Comparison of ENCODE assay signal across 14 mouse cellular contexts in genomic region chr15:93226930-93227763, GRCm38 (mm10). TPM values are rescaled to one million over a fixed set of nuclear protein-coding genes. Genes with fewer than 3 reads are reported as not detected.
DNase-seq lines count a peak whose midpoint lies in the region; ATAC-seq and TF ChIP-seq lines count a peak whose summit lies in the region.
"Had no signal": no experiment of that assay in that cellular context is flagged by ENCODE, and none has a peak within 500 bp of the region (broad histone marks: within the 10 kb centered on the region; RNA-seq: fewer than 3 reads in every experiment).

No protein-coding gene starts in this region.

- no peak overlapping the region for H3K4me3 ChIP-seq in kidney, embryonic 14.5 days (ENCODE audit: low read length)
- H3K4me3 ChIP-seq in cerebellum, adult 2 months (replicated peaks; ENCODE audit: insufficient read depth, low read depth, low read length), result no peak overlapping the region
- H3K4me3 ChIP-seq in hindbrain, postnatal 0 days (ENCODE audit: low read length), result no peak overlapping the region
- H3K4me3 ChIP-seq: gastrocnemius, adult 2 months; heart, embryonic 12.5 days; layer of hippocampus, adult 2 months; limb, embryonic 15.5 days; stomach, embryonic 15.5 days had no signal

- H3K27ac ChIP-seq in kidney, embryonic 14.5 days (ENCODE audit: low read depth, low read length), result no peak overlapping the region
- no peak overlapping the region for H3K27ac ChIP-seq in cerebellum, adult 2 months (ENCODE audit: insufficient read depth, low read length)
- no peak overlapping the region for H3K27ac ChIP-seq in hindbrain, postnatal 0 days
- H3K27ac ChIP-seq: gastrocnemius, adult 2 months; layer of hippocampus, adult 2 months; limb, embryonic 15.5 days; stomach, embryonic 15.5 days had no signal

- no peak overlapping the region for H3K9ac ChIP-seq in kidney, embryonic 14.5 days (ENCODE audit: low read depth, low read length)
- no peak overlapping the region for H3K9ac ChIP-seq in hindbrain, postnatal 0 days (replicated peaks; ENCODE audit: low read length)
- H3K9ac ChIP-seq: heart, embryonic 12.5 days; limb, embryonic 15.5 days; stomach, embryonic 15.5 days had no signal

- H3K36me3 ChIP-seq in kidney, embryonic 14.5 days (ENCODE audit: control insufficient read depth, insufficient read depth, low read length), result no peaks in the 10 kb centered on the region
- no peaks in the 10 kb centered on the region for H3K36me3 ChIP-seq in hindbrain, postnatal 0 days (ENCODE audit: insufficient read depth, low read length)
- H3K36me3 ChIP-seq: heart, embryonic 12.5 days; limb, embryonic 15.5 days; stomach, embryonic 15.5 days had no signal

- H3K9me3 ChIP-seq in kidney, embryonic 14.5 days (ENCODE audit: control insufficient read depth, low read length), result no peaks in the 10 kb centered on the region
- H3K9me3 ChIP-seq in hindbrain, postnatal 0 days (ENCODE audit: low read length), result no peaks in the 10 kb centered on the region
- H3K9me3 ChIP-seq: heart, embryonic 12.5 days; limb, embryonic 15.5 days; stomach, embryonic 15.5 days had no signal

- ATAC-seq in kidney, embryonic 14.5 days (ENCODE audit: low FRiP score, low TSS enrichment), result peak; percentile 40; the same call in 1 of the 2 replicates
- peak; percentile 32 for ATAC-seq in hindbrain, postnatal 0 days

- H3K4me1 ChIP-seq in kidney, embryonic 14.5 days (ENCODE audit: control insufficient read depth, insufficient read depth, low read length), result no peaks in the 10 kb centered on the region
- no peaks in the 10 kb centered on the region for H3K4me1 ChIP-seq in cerebellum, adult 2 months (ENCODE audit: control insufficient read depth, insufficient read depth, low read length)
- H3K4me1 ChIP-seq in hindbrain, postnatal 0 days (ENCODE audit: insufficient read depth, low read length), result no peaks in the 10 kb centered on the region
- H3K4me1 ChIP-seq: heart, embryonic 12.5 days; limb, embryonic 15.5 days; stomach, embryonic 15.5 days had no signal

- no peak for TF ChIP-seq POLR2A in cerebellum, adult 2 months (IDR thresholded peaks at IDR 0.05; ENCODE audit: borderline replicate concordance, insufficient read depth, low read length)

- 79% methylated on average over 10 of the region's 10 CpGs for WGBS in kidney, embryonic 14.5 days
- whole genome bisulfite sequencing in cerebellum, adult 2 months, result 69% methylated on average over 10 of the region's 10 CpGs
- 69% methylated on average over 10 of the region's 10 CpGs for WGBS in hindbrain, postnatal 0 days

- no peak for TF ChIP-seq CTCF in cerebellum, adult 2 months (IDR thresholded peaks at IDR 0.05; ENCODE audit: borderline replicate concordance, insufficient read depth, low read depth, low read length)
- no peak for TF ChIP-seq CTCF in hindbrain, postnatal 0 days (IDR thresholded peaks at IDR 0.05; ENCODE audit: low read depth)

- H3K27me3 ChIP-seq in kidney, embryonic 14.5 days (ENCODE audit: control insufficient read depth, insufficient read depth, low read length), result no peaks in the 10 kb centered on the region
- no peaks in the 10 kb centered on the region for H3K27me3 ChIP-seq in cerebellum, adult 2 months (ENCODE audit: control insufficient read depth, insufficient read depth, low read length)
- no peaks in the 10 kb centered on the region for H3K27me3 ChIP-seq in hindbrain, postnatal 0 days (ENCODE audit: insufficient read depth, low read length)
- H3K27me3 ChIP-seq: heart, embryonic 12.5 days; limb, embryonic 15.5 days; stomach, embryonic 15.5 days had no signal

- DNase-seq in kidney, adult 9 months, result no peak
- DNase-seq in cerebellum, adult 2 months, result peak; percentile 16 to 35
- peak; percentile 8 to 35 for DNase-seq in cerebellum, postnatal 25 days
- DNase-seq in hindbrain, postnatal 0 days (ENCODE audit: low spot score), result peak; percentile 44
- no peak for DNase-seq in thymus, postnatal 25 days
- DNase-seq in yolk sac, embryonic 10.5 days (ENCODE audit: low spot score), result no peak
- DNase-seq in heart, adult 18-20 months, result no peak
- DNase-seq: gastrocnemius, adult 2 months; lung, adult 18-20 months had no signal

- no peak overlapping the region for H3K4me2 ChIP-seq in kidney, embryonic 14.5 days (replicated peaks; ENCODE audit: low read depth, low read length)
- H3K4me2 ChIP-seq in hindbrain, postnatal 0 days (ENCODE audit: low read depth, low read length), result no peak overlapping the region
- H3K4me2 ChIP-seq: heart, embryonic 12.5 days; limb, embryonic 15.5 days; stomach, embryonic 15.5 days had no signal

RNA-seq across cellular contexts. Expression of gene Gxylt1, which starts 47.8 kb away (rescaled TPM):
- polyA plus RNA-seq in kidney, embryonic 14.5 days (2014; fragmentation: Nextera tagmentation; extraction: Ambion mirVana), result 12.7 and 21.6 TPM in 2 replicates
- 9.1 and 9.3 TPM in 2 replicates for polyA plus RNA-seq in cerebellum, adult 2 months (2012; rRNA removed)
- total RNA-seq in hindbrain, postnatal 0 days (2014; rRNA removed), result 3.1 and 4.9 TPM in 2 replicates
- 3.9 and 4.0 TPM in 2 replicates for polyA plus RNA-seq in hindbrain, postnatal 0 days (2015; fragmentation: Nextera tagmentation; extraction: Ambion mirVana)
- total RNA-seq in heart, adult 18-20 months (2021), result 10 to 100 TPM; 10.5 to 11.4 TPM

Comparison
In these comparisons a context has a peak if more than half of its experiments do, and no peak if none do; other contexts are left out.
1. DNase-seq: peak in cerebellum, adult 2 months (2 of 2), cerebellum, postnatal 25 days (2 of 2) and hindbrain, postnatal 0 days (single experiment); none in kidney, adult 9 months (single experiment), thymus, postnatal 25 days (single experiment), yolk sac, embryonic 10.5 days (single experiment) and heart, adult 18-20 months (0 of 2).